Mouse (Mus musculus) ES-Bruce4 (cell line): ENCODE data around the gene Senp1.

Experiments used
- CTCF ChIP-seq: IDR thresholded peaks from one replicate; pipeline ENCODE4 v1.8.1; 2011; ENCODE audit warnings: low read depth, low read length
- EP300 ChIP-seq: IDR thresholded peaks from 2 replicates; pipeline ENCODE4 v1.6.1; 2011; ENCODE audit warnings: low read depth, low read length; ENCODE audit not compliant: insufficient read depth
- POLR2A ChIP-seq: IDR thresholded peaks from one replicate; pipeline ENCODE4 v1.8.1; 2011; ENCODE audit warnings: low read length; ENCODE audit not compliant: insufficient read depth

- TF ChIP-seq POLR2A (no peak), CTCF (no peak), EP300 (no peak)
Observed at GRCm38 (mm10) chr15:98023137-98023536, 70.4 kb downstream of the Senp1 start.
